Mouse (Mus musculus): Measurements from ENCODE around the gene Ggta1.

The Ggta1 gene

GRCm38 (mm10) chr2:35437796-35438195, 25.2 kb downstream of the Ggta1 start:
- no peak for DNase-seq (ENCODE audit: low read depth, low spot score)

- DNase-seq (ENCODE audit: low read depth, low spot score), result no peak
These were observed 28.4 kb downstream of the Ggta1 start for GRCm38 (mm10) chr2:35434576-35435123.

- no peak for DNase-seq (ENCODE audit: low read depth, low spot score)
These were observed 29.6 kb downstream of the Ggta1 start for GRCm38 (mm10) chr2:35433428-35433827.

- DNase-seq (ENCODE audit: low read depth, low spot score), result no peak
These were observed 30.6 kb downstream of the Ggta1 start for GRCm38 (mm10) chr2:35432472-35432871.

GRCm38 (mm10) chr2:35432011-35432410, 31.0 kb downstream of the Ggta1 start:
- no peak for DNase-seq (ENCODE audit: low read depth, low spot score)

GRCm38 (mm10) chr2:35430806-35431205, 32.2 kb downstream of the Ggta1 start:
- no peak for DNase-seq (ENCODE audit: low read depth, low spot score)

- no peak for DNase-seq (ENCODE audit: low read depth, low spot score)
These were observed 34.3 kb downstream of the Ggta1 start for GRCm38 (mm10) chr2:35428615-35429300.

GRCm38 (mm10) chr2:35427559-35427958, 35.5 kb downstream of the Ggta1 start:
- no peak for DNase-seq (ENCODE audit: low read depth, low spot score)

GRCm38 (mm10) chr2:35423711-35424339, 39.2 kb downstream of the Ggta1 start:
- DNase-seq (ENCODE audit: low read depth, low spot score), result no peak

- DNase-seq (ENCODE audit: low read depth, low spot score), result no peak
These were observed 40.6 kb downstream of the Ggta1 start for GRCm38 (mm10) chr2:35422384-35422783.

GRCm38 (mm10) chr2:35420681-35421080, 42.4 kb downstream of the Ggta1 start:
- DNase-seq (ENCODE audit: low read depth, low spot score), result no peak

GRCm38 (mm10) chr2:35419671-35420070, 43.4 kb downstream of the Ggta1 start:
- no peak for DNase-seq (ENCODE audit: low read depth, low spot score)

- DNase-seq (ENCODE audit: low read depth, low spot score), result no peak
These were observed 43.8 kb downstream of the Ggta1 start for GRCm38 (mm10) chr2:35419243-35419642.

GRCm38 (mm10) chr2:35417231-35417630, 45.8 kb downstream of the Ggta1 start:
- DNase-seq (ENCODE audit: low read depth, low spot score), result no peak

- no peak for DNase-seq (ENCODE audit: low read depth, low spot score)
These were observed 46.6 kb downstream of the Ggta1 start for GRCm38 (mm10) chr2:35416473-35416872.

GRCm38 (mm10) chr2:35412810-35413209, 50.2 kb downstream of the Ggta1 start:
- no peak for DNase-seq (ENCODE audit: low read depth, low spot score)

GRCm38 (mm10) chr2:35412246-35412645, 50.8 kb downstream of the Ggta1 start:
- no peak for DNase-seq (ENCODE audit: low read depth, low spot score)

- DNase-seq (ENCODE audit: low read depth, low spot score), result no peak
These were observed 51.3 kb downstream of the Ggta1 start for GRCm38 (mm10) chr2:35411640-35412190.

GRCm38 (mm10) chr2:35409466-35409865, 53.6 kb downstream of the Ggta1 start:
- DNase-seq (ENCODE audit: low read depth, low spot score), result no peak

GRCm38 (mm10) chr2:35408409-35409110, 54.5 kb downstream of the Ggta1 start:
- no peak for DNase-seq (ENCODE audit: low read depth, low spot score)

- peak; percentile 25 for DNase-seq (ENCODE audit: low read depth, low spot score)
These were observed 55.2 kb downstream of the Ggta1 start for GRCm38 (mm10) chr2:35407878-35408277.

- DNase-seq (ENCODE audit: low read depth, low spot score), result no peak
These were observed 55.8 kb downstream of the Ggta1 start for GRCm38 (mm10) chr2:35407266-35407665.
